Mouse (Mus musculus) lung, adult 18-20 months (tissue): ENCODE measurements around the gene Adk.

Experiments
- DNase-seq, 2 experiments: peaks; one replicate each; pipeline ENCODE4 v3.0.0; 2022; ENCODE audit warnings: mixed read lengths in 2 of 2

Adk gene

DNA sequence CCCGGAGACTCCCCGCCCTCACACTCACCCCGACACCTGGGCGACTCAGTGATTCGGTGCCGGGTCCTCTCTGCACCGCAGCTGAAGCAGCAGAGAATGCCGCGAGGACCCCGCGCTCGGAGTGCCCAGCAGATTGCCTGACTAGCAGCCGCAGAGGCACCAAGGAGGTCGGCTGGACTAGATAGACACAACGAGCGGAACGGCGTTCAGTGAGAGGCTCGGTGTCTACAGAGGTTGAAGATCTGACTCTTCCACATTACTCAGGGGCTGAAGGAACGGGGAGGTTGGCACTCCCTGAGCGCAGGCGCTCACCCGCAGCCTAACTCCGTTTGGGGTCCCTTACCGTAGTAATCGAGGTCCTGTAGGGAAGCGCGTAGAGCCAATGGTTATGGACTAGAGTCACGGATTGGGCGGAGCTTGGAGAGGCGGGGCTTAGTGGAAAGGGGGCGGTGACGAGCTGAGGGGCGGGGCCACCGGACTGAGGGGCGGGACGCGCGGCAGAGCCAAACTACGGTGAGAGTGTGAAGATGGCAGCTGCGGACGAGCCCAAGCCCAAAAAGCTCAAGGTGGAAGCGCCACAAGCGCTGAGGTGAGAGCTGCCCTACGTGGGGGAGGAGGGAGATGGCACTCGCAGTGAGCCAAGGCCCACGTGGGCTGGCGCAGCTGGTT lies at the start of gene Adk, which contains the start of gene Ap3m1:
Adk (plus strand) TSS at position 463 of the 669 bp plus-strand sequence.
Ap3m1 (minus strand) TSS at position 397 of the 669 bp plus-strand sequence.
- DNase-seq: peak; percentile 92 to 93

- no peak for DNase-seq
Measured at GRCm38 (mm10) chr14:21013800-21014334, 38.5 kb upstream of the Adk start.

DNA sequence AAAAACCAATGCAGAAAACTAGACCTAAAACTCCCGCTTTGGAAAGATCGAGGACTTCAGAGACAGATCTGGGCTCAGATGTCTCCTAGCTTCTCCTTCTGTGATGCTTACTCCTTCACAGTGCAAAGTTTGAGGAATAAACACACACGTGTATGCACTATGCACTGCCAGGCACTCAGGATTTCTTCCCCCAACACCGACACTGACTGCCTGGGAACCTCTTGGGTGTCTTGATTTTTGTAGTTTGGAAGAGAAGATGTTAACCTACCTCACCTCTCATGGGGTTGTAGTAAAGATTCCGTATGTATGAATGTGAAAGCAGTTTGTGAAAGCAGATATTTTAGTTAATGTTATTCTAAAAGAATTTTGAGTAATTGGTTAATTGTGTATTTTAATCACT lies 34.5 kb upstream of the Adk start:
- no peak for DNase-seq

- no peak for DNase-seq
Measured at GRCm38 (mm10) chr14:21018977-21019376, 33.4 kb upstream of the Adk start.

GRCm38 (mm10) chr14:21020435-21020834 lies 31.9 kb upstream of the Adk start:
- DNase-seq: no peak

GRCm38 (mm10) chr14:21027542-21027941 lies 24.8 kb upstream of the Adk start:
- DNase-seq: no peak

DNA sequence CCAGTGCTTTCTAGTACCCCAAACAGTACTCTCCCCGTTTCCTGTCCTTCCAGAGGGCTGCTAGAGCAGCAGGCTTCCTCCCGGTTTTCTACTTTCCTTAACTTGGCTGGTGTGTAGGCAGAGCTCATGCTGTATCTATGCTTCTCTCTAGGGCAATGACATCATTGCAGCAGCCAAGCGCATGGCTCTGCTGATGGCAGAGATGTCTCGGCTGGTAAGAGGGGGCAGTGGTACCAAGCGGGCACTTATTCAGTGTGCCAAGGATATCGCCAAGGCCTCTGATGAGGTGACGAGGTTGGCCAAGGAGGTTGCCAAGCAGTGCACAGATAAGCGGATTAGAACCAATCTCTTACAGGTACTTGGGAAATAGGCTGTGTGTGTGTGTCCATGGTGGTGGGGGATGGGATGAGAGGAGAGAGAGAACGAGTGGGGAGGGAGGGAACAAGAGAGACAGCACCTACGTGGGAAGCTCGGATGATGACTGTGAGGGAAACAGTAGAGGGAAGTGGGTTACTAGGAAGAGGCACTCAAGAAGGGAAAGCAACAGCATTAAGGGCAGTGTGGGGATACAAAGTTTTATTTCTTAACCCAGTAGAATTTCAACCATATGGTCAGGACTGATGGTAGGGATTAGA lies 23.2 kb upstream of the Adk start:
- DNase-seq: no peak

DNA sequence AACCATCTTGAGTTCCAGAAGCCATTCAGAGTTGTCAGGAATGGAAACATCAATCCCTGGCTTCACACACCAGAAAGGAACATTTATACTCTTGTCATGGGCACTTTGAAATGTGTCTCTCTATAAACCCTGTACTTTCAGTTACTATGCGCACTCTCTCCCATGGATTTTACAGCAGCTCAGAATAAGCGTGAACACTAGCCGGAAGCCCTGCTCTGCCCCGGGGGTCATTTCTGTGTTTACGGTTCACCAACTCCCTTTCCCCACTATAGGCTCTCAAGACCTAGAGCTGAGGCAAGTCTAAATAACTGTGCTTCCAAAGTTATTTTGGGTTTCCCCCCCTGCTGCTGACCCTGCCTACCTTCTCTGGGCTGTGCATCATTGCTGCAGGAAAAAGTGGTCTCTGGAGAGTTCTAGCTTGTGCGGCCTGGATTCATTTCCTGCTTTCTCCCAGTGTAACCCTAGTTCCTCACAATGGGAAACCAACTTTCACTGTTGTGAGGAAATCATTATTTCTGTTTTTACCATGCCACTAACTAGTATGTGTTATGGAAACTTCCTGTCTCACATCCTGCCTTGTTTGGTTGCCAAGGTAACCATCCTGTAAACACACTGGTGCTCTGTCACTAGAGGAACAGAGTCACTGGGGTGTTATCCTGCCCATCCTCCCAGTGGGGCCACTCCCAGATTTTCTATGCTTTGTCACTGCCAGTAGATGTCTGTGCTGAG lies 20.4 kb upstream of the Adk start:
- peak; percentile 66 to 79 for DNase-seq

DNA sequence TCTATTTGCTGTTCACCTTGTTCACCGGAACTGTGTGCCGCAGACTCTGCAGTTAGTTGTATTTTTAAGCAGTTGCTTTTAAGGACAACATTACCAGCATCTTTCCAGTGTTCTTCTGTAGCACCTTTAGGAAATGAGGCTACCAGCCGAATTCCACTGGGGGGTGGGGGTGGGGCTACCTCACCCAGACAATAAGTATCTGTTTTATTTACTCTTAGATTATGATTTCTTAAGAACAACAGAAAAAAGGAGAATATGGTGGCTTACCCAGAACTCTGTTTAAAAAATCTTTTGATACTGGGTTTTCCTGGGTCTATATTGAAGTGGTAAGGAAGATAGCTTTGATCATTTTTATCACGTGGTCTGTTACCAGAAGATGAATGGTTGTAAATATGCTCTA lies 18.1 kb upstream of the Adk start:
- DNase-seq: no peak

GRCm38 (mm10) chr14:21034791-21035190 lies 17.6 kb upstream of the Adk start:
- no peak for DNase-seq

- no peak for DNase-seq
Measured at GRCm38 (mm10) chr14:21039077-21039476, 13.3 kb upstream of the Adk start.

- no peak for DNase-seq
Measured at GRCm38 (mm10) chr14:21039623-21040022, 12.8 kb upstream of the Adk start.

DNA sequence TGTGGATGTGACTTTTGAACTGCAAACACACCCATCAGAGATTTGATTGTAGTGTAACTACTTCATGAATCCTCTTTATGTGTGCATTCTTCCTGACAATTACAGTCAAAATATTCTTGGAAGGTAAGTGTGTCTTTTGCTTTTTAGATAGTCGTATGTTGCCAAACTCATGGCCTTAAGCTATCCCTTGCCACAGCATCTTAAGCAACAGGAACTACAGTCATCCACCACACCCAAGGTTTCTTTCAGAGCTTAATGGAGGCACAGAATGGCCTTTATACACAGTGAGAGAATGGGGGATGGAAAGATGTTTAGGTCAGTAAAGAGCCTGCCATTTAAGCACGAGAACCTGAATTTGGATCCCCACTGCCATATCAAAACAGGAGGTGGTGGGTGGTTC lies 4.5 kb upstream of the Adk start:
- DNase-seq: no peak

- DNase-seq: peak; percentile 54 to 63
Measured at GRCm38 (mm10) chr14:21048879-21049278, 3.5 kb upstream of the Adk start.

DNA sequence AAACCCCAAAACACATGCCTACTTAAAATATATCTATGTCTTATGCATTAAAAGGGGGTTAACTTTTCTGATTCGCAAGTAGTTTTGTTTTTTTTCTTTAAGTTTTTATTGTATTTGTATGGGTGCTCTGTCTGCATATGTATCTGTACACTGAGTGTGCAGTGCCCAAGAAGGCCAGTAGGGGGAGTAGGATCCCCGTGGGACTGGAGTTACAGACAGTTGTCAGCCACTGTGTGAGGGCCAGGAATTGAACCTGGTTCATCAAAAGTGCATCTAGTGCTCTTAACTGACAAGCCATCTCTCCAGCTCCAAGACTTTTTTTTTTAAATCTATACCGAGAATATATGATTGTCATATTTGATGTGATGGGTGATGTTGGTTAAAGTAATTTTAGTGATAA lies 1.6 kb upstream of the Adk start:
- DNase-seq: peak in 1 of 2 experiments; percentile 26

- no peak for DNase-seq
Measured at GRCm38 (mm10) chr14:21051380-21052111, 828 bp upstream of the Adk start.

GRCm38 (mm10) chr14:21052781-21053130 lies 382 bp downstream of the Adk start:
- DNase-seq: peak; percentile 74 to 77

DNA sequence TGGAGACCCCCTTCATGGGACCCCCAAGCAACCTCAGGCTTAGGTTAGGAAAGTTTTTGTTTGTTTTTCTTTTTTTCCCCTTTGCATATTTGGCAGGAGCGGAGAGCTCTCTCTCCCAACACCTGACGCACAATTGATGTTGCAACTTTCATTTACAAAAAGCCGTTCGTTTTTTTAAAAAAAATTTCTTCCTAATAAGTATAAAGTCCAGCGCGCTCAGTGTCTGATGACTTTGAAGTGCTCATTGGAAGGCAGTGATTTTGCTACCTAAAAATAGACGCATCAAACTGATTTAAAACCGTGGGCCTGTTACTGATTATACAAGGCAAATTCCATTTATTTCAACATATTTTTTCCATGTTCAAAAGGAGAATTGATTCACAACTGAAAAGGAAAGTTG lies 777 bp downstream of the Adk start:
- peak in 1 of 2 experiments; percentile 34 for DNase-seq

DNA sequence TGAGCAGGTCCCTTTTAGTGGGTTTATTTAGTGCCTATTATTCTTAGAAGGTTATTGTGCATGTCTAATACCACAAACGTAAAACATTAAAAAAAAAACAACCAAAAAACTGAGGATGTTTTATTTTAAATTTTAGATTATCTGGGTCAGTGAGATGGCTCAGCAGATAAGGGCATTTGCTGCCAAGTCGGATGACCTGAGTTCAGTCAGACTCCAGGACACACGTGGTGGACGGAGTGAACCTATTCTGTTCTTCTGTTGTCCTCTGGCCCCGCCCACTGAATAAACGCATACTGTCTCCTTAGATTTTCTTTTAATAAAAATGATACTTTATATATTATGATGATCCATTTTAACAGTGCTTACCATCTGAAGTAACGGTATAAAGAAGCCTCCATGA lies 1.2 kb downstream of the Adk start:
- no peak for DNase-seq

GRCm38 (mm10) chr14:21058972-21059371 lies 6.6 kb downstream of the Adk start:
- no peak for DNase-seq

GRCm38 (mm10) chr14:21062766-21063513 lies 10.6 kb downstream of the Adk start:
- no peak for DNase-seq

GRCm38 (mm10) chr14:21064321-21064720 lies 11.9 kb downstream of the Adk start:
- DNase-seq: no peak
